Mouse (Mus musculus): ENCODE results near the gene Slc6a16. TPM values are rescaled to one million over a fixed set of nuclear protein-coding genes. Genes with fewer than 3 reads are reported as not detected.
A peak's percentile ranks its signal among the peaks of the same experiment; 100 is the strongest.

Gene Slc6a16
- polyA plus RNA-seq, 1 experiment from 2014 or later: 0.24 TPM

GRCm38 (mm10) chr7:45308551-45309240 lies 67.8 kb downstream of the Slc6a16 start:
- 62% methylated on average over 15 of the region's 15 CpGs for WGBS
- DNase-seq (ENCODE audit: low spot score) (no peak), ATAC-seq (replicated peaks; ENCODE audit: low FRiP score, low TSS enrichment, low read depth) (no peak)
- peaks cover 22% of the 10 kb centered on the region; the same call in 1 of the 2 replicates for H3K4me1 ChIP-seq (replicated peaks; ENCODE audit: control insufficient read depth, insufficient read depth, low read length)
- no peak overlapping the region for H3K9ac ChIP-seq (ENCODE audit: low read length)
- no peak overlapping the region for H3K27ac ChIP-seq (ENCODE audit: low read depth)
- H3K27me3 ChIP-seq (replicated peaks; ENCODE audit: control insufficient read depth, insufficient read depth, low read length): no peaks in the 10 kb centered on the region
- H3K36me3 ChIP-seq (ENCODE audit: control insufficient read depth, insufficient read depth, low read length): peaks cover 22% of the 10 kb centered on the region
- no peak overlapping the region for H3K4me2 ChIP-seq (ENCODE audit: low read length)
- no peaks in the 10 kb centered on the region for H3K9me3 ChIP-seq (ENCODE audit: control insufficient read depth, low read length)
- H3K4me3 ChIP-seq (ENCODE audit: low read depth, low read length): no peak overlapping the region

GRCm38 (mm10) chr7:45309455-45309854 lies 68.6 kb downstream of the Slc6a16 start:
- ATAC-seq (replicated peaks; ENCODE audit: low FRiP score, low TSS enrichment, low read depth) (no peak), DNase-seq (ENCODE audit: low spot score) (peak; percentile 72)
- no peak overlapping the region for H3K4me2 ChIP-seq (ENCODE audit: low read length)
- H3K36me3 ChIP-seq (ENCODE audit: control insufficient read depth, insufficient read depth, low read length): peaks cover 18% of the 10 kb centered on the region
- H3K27ac ChIP-seq (ENCODE audit: low read depth): no peak overlapping the region
- no peaks in the 10 kb centered on the region for H3K9me3 ChIP-seq (ENCODE audit: control insufficient read depth, low read length)
- H3K4me1 ChIP-seq (replicated peaks; ENCODE audit: control insufficient read depth, insufficient read depth, low read length): peaks cover 22% of the 10 kb centered on the region; the same call in 1 of the 2 replicates
- H3K9ac ChIP-seq (ENCODE audit: low read length): no peak overlapping the region
- no peak overlapping the region for H3K4me3 ChIP-seq (ENCODE audit: low read depth, low read length)
- WGBS: 18% methylated on average over 9 of the region's 9 CpGs
- no peaks in the 10 kb centered on the region for H3K27me3 ChIP-seq (replicated peaks; ENCODE audit: control insufficient read depth, insufficient read depth, low read length)

- Histone ChIP-seq H3K9me3 (ENCODE audit: control insufficient read depth, low read length) (no peaks in the 10 kb centered on the region), H3K27ac (ENCODE audit: low read depth) (no peak overlapping the region), H3K4me1 (replicated peaks; ENCODE audit: control insufficient read depth, insufficient read depth, low read length) (peaks cover 17% of the 10 kb centered on the region; the same call in 1 of the 2 replicates), H3K27me3 (replicated peaks; ENCODE audit: control insufficient read depth, insufficient read depth, low read length) (no peaks in the 10 kb centered on the region), H3K36me3 (ENCODE audit: control insufficient read depth, insufficient read depth, low read length) (peaks cover 25% of the 10 kb centered on the region), H3K4me3 (ENCODE audit: low read depth, low read length) (no peak overlapping the region), H3K9ac (ENCODE audit: low read length) (no peak overlapping the region), H3K4me2 (ENCODE audit: low read length) (no peak overlapping the region)
- ATAC-seq (replicated peaks; ENCODE audit: low FRiP score, low TSS enrichment, low read depth) (no peak; the same call in 1 of the 2 replicates), DNase-seq (ENCODE audit: low spot score) (no peak)
- WGBS: 23% methylated on average over 8 of the region's 8 CpGs
These were observed 71.1 kb downstream of the Slc6a16 start for GRCm38 (mm10) chr7:45312023-45312422.

DNA sequence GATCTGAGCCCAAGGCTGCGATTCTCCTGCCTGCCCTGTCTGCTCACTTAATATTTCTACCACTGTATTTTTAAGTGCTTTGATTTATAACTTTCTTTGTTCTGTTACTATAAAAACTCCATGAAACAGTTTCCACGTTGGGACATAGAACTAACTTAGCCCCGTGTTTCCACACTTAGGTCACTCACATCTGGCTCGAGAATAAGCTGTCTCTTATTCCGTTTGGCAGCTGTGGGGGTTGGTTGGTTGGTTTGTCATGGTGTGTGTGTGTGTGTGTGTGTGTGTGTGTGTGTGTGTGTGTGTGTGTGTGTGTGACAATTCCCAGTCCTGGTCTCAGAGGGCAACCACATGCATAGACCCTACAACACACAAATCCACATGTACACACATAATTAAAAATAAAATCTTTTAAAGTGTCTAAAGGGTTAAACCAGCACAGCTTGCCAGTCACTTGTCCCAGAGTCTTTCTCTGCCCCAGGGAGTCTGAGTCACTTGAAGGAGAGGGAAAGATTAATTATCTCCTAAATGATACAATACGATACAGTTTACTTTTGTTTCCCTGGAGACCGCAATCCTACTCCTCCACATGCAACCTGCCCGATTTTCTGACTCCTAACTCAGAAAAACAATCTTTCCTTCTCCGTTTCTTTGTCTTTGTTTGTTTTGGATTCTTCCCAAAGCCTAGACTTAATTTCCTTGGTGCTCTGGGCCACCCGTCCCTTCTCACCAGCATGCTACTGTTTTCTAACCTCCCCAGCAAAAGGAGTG lies 72.0 kb downstream of the Slc6a16 start:
- H3K27ac ChIP-seq (ENCODE audit: low read depth): peak overlapping the region; percentile 47; the same call in 1 of the 2 replicates
- no peaks in the 10 kb centered on the region for H3K27me3 ChIP-seq (replicated peaks; ENCODE audit: control insufficient read depth, insufficient read depth, low read length)
- H3K9me3 ChIP-seq (ENCODE audit: control insufficient read depth, low read length): no peaks in the 10 kb centered on the region
- H3K4me1 ChIP-seq (replicated peaks; ENCODE audit: control insufficient read depth, insufficient read depth, low read length): peaks cover 17% of the 10 kb centered on the region; the same call in 1 of the 2 replicates
- no peak overlapping the region for H3K9ac ChIP-seq (ENCODE audit: low read length)
- DNase-seq (ENCODE audit: low spot score) (no peak), ATAC-seq (replicated peaks; ENCODE audit: low FRiP score, low TSS enrichment, low read depth) (no peak)
- H3K36me3 ChIP-seq (ENCODE audit: control insufficient read depth, insufficient read depth, low read length): peaks cover 26% of the 10 kb centered on the region
- WGBS: 14% methylated on average over 10 of the region's 10 CpGs
- peak overlapping the region; percentile 8; the same call in 1 of the 2 replicates for H3K4me2 ChIP-seq (ENCODE audit: low read length)
- no peak overlapping the region for H3K4me3 ChIP-seq (ENCODE audit: low read depth, low read length)

- Histone ChIP-seq H3K4me2 (ENCODE audit: low read length) (peak overlapping the region; percentile 8; the same call in 1 of the 2 replicates), H3K9me3 (ENCODE audit: control insufficient read depth, low read length) (no peaks in the 10 kb centered on the region), H3K4me3 (ENCODE audit: low read depth, low read length) (no peak overlapping the region), H3K9ac (ENCODE audit: low read length) (0 out of 2 replicates have a peak overlapping the region, but pooled peaks have one; percentile 10), H3K36me3 (ENCODE audit: control insufficient read depth, insufficient read depth, low read length) (peaks cover 22% of the 10 kb centered on the region), H3K27me3 (replicated peaks; ENCODE audit: control insufficient read depth, insufficient read depth, low read length) (no peaks in the 10 kb centered on the region), H3K27ac (ENCODE audit: low read depth) (peak overlapping the region; percentile 47; the same call in 1 of the 2 replicates), H3K4me1 (replicated peaks; ENCODE audit: control insufficient read depth, insufficient read depth, low read length) (peaks cover 17% of the 10 kb centered on the region; the same call in 1 of the 2 replicates)
- DNase-seq (ENCODE audit: low spot score): no peak
- 28% methylated on average over 9 of the region's 9 CpGs for WGBS
- no peak for ATAC-seq (replicated peaks; ENCODE audit: low FRiP score, low TSS enrichment, low read depth)
These were observed 72.6 kb downstream of the Slc6a16 start for GRCm38 (mm10) chr7:45313495-45313894.

DNA sequence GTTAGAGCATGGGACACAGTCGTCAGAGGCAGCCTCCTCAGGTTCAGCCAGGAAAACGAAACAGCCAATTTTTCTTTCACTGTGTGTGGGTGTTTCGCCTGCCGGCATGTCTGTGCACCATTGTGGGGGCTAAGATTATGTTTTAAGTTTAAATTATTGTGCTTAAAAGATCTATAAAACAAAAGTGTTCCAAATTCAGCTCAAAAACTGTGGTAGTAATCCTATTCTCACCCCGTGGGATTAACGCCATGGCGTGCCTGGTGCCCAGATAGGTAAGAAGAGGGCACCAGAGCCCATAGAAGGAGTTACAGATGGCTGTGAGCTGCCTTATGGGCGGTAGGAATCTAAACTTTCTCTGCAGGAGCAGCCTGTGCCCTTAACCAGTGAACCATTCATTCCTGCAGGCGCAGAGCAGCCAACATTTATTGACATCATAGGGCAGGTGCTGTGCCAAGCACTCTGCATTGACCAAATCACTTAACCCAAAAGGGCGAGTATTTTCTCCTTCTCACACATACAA lies 74.4 kb downstream of the Slc6a16 start:
- Histone ChIP-seq H3K4me3 (ENCODE audit: low read depth, low read length) (no peak overlapping the region), H3K9me3 (ENCODE audit: control insufficient read depth, low read length) (no peaks in the 10 kb centered on the region), H3K27me3 (replicated peaks; ENCODE audit: control insufficient read depth, insufficient read depth, low read length) (no peaks in the 10 kb centered on the region), H3K4me2 (ENCODE audit: low read length) (no peak overlapping the region), H3K27ac (ENCODE audit: low read depth) (no peak overlapping the region), H3K4me1 (replicated peaks; ENCODE audit: control insufficient read depth, insufficient read depth, low read length) (peaks cover 17% of the 10 kb centered on the region; the same call in 1 of the 2 replicates), H3K9ac (ENCODE audit: low read length) (no peak overlapping the region), H3K36me3 (ENCODE audit: control insufficient read depth, insufficient read depth, low read length) (peaks cover 25% of the 10 kb centered on the region)
- DNase-seq (ENCODE audit: low spot score): no peak
- no peak for ATAC-seq (replicated peaks; ENCODE audit: low FRiP score, low TSS enrichment, low read depth)
- 82% methylated on average over 10 of the region's 10 CpGs for WGBS

GRCm38 (mm10) chr7:45316536-45316935 lies 75.7 kb downstream of the Slc6a16 start:
- ATAC-seq (replicated peaks; ENCODE audit: low FRiP score, low TSS enrichment, low read depth) (no peak), DNase-seq (ENCODE audit: low spot score) (no peak)
- Histone ChIP-seq H3K4me1 (replicated peaks; ENCODE audit: control insufficient read depth, insufficient read depth, low read length) (peaks cover 17% of the 10 kb centered on the region; the same call in 1 of the 2 replicates), H3K4me2 (ENCODE audit: low read length) (no peak overlapping the region), H3K27ac (ENCODE audit: low read depth) (no peak overlapping the region), H3K36me3 (ENCODE audit: control insufficient read depth, insufficient read depth, low read length) (peaks cover 17% of the 10 kb centered on the region), H3K4me3 (ENCODE audit: low read depth, low read length) (no peak overlapping the region), H3K9ac (ENCODE audit: low read length) (no peak overlapping the region), H3K9me3 (ENCODE audit: control insufficient read depth, low read length) (no peaks in the 10 kb centered on the region), H3K27me3 (replicated peaks; ENCODE audit: control insufficient read depth, insufficient read depth, low read length) (no peaks in the 10 kb centered on the region)
- WGBS: 92% methylated on average over 14 of the region's 14 CpGs

DNA sequence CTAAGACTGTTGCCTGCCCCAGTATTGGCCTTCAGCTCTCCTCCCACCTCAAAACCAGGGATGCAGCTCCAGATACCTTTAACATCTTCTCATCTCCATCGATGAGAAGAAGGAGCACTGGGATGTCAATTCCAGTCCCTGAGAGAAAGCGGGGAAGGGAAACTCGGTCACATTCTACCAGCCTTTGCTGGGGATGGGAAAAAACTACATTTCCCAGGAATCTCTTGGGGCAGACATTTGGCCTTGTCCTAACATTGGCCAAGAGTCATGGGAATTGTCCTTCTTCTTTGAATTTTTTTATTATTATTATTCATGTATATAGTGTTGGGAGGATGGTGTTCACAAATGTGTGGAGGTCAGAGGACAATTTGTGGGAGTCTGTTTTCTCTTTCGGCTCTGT lies 81.4 kb downstream of the Slc6a16 start:
- peaks cover 31% of the 10 kb centered on the region for H3K36me3 ChIP-seq (ENCODE audit: control insufficient read depth, insufficient read depth, low read length)
- WGBS: 87% methylated on average over 4 of the region's 4 CpGs
- no peaks in the 10 kb centered on the region for H3K27me3 ChIP-seq (replicated peaks; ENCODE audit: control insufficient read depth, insufficient read depth, low read length)

More for the DNA sequence above, 81.4 kb downstream of the Slc6a16 start:
- no peak for DNase-seq (ENCODE audit: low spot score)
- Histone ChIP-seq H3K4me3 (ENCODE audit: low read depth, low read length) (no peak overlapping the region), H3K4me1 (replicated peaks; ENCODE audit: control insufficient read depth, insufficient read depth, low read length) (no peaks in the 10 kb centered on the region), H3K9ac (ENCODE audit: low read length) (no peak overlapping the region), H3K9me3 (ENCODE audit: control insufficient read depth, low read length) (0 out of 2 replicates have a peak, but pooled peaks cover 2% of the 10 kb centered on the region), H3K4me2 (ENCODE audit: low read length) (no peak overlapping the region), H3K27ac (ENCODE audit: low read depth) (no peak overlapping the region)
- no peak for ATAC-seq (replicated peaks; ENCODE audit: low FRiP score, low TSS enrichment, low read depth)
